Mouse (Mus musculus) frontal cortex, postnatal 36 days (tissue): ENCODE data around the gene Pdk2.
A peak's percentile ranks its signal among the peaks of the same experiment; 100 is the strongest.

ENCODE experiments used
- DNase-seq, 2 experiments: peaks; one replicate each; pipeline ENCODE4 v3.0.0; 2022; ENCODE audit warnings: low spot score in 2 of 2

The Pdk2 gene

GRCm38 (mm10) chr11:95004136-95004936 is 36.8 kb downstream of the Pdk2 start:
- no peak for DNase-seq

GRCm38 (mm10) chr11:95002705-95003104 is 38.4 kb downstream of the Pdk2 start:
- DNase-seq, result no peak

- no peak for DNase-seq
Observed at GRCm38 (mm10) chr11:95001584-95002347, 39.4 kb downstream of the Pdk2 start.

GRCm38 (mm10) chr11:95001058-95001457 is 40.1 kb downstream of the Pdk2 start:
- DNase-seq, result peak; percentile 63 to 77

- DNase-seq, result no peak
Observed at GRCm38 (mm10) chr11:95000548-95000947, 40.6 kb downstream of the Pdk2 start.

- no peak for DNase-seq
Observed at GRCm38 (mm10) chr11:95000128-95000527, 41.0 kb downstream of the Pdk2 start.

- DNase-seq, result peak in 1 of 2 experiments; percentile 69
Observed at GRCm38 (mm10) chr11:94998041-94998531, 43.1 kb downstream of the Pdk2 start.

GRCm38 (mm10) chr11:94997596-94997995 is 43.6 kb downstream of the Pdk2 start:
- no peak for DNase-seq

GRCm38 (mm10) chr11:94996984-94997383 is 44.2 kb downstream of the Pdk2 start:
- no peak for DNase-seq

- DNase-seq, result no peak
Observed at GRCm38 (mm10) chr11:94996101-94996500, 45.1 kb downstream of the Pdk2 start.

GRCm38 (mm10) chr11:94994947-94995772 is 46.0 kb downstream of the Pdk2 start:
- DNase-seq, result no peak

- DNase-seq, result no peak
Observed at GRCm38 (mm10) chr11:94994208-94994814, 46.8 kb downstream of the Pdk2 start.

GRCm38 (mm10) chr11:94992754-94993606 is 48.2 kb downstream of the Pdk2 start:
- peak in 1 of 2 experiments; percentile 54 for DNase-seq

GRCm38 (mm10) chr11:94992480-94992753 is 48.7 kb downstream of the Pdk2 start:
- DNase-seq, result no peak

GRCm38 (mm10) chr11:94991641-94992479 is 49.3 kb downstream of the Pdk2 start:
- no peak for DNase-seq

GRCm38 (mm10) chr11:94990749-94991577 is 50.2 kb downstream of the Pdk2 start, which contains the start of gene Ppp1r9b:
Gene Ppp1r9b (plus strand): TSS chr11:94991035.
- DNase-seq, result peak; percentile 90 to 93

GRCm38 (mm10) chr11:94990102-94990748 is 50.9 kb downstream of the Pdk2 start:
- DNase-seq, result no peak

- DNase-seq, result peak; percentile 80 to 90
Observed at GRCm38 (mm10) chr11:94989562-94990017, 51.6 kb downstream of the Pdk2 start.
